Mouse (Mus musculus) limb, embryonic 11.5 days (tissue): ENCODE measurements around the gene Arhgef7. TPM values are rescaled to one million over a fixed set of nuclear protein-coding genes. Genes with fewer than 3 reads are reported as not detected.

Source experiments
- ATAC-seq: fragments of 200-750 bp; cut with Nextera tagmentation; 2 replicates; pipeline ENCODE4 v1.8.0; 2017; ENCODE audit warnings: low read depth; ENCODE audit not compliant: insufficient number of reproducible peaks, low FRiP score, low TSS enrichment
- DNase-seq: peaks from one replicate; pipeline ENCODE4 v3.0.0-alpha.2; 2015; ENCODE audit warnings: low spot score
- H3K27ac ChIP-seq: fragments of 300-500 bp; sonication (generic); replicated peaks from 2 replicates; pipeline ENCODE4 v1.5.1; 2014; ENCODE audit warnings: low read depth, mild to moderate bottlenecking, low read length
- H3K27me3 ChIP-seq: fragments of 300-500 bp; sonication (generic); 2 replicates; pipeline ENCODE4 v1.6.1; 2014; ENCODE audit warnings: mild to moderate bottlenecking, low read length, mixed read lengths; ENCODE audit not compliant: control insufficient read depth, insufficient read depth
- H3K36me3 ChIP-seq: fragments of 300-500 bp; sonication (generic); 2 replicates; pipeline ENCODE4 v1.6.1; 2014; ENCODE audit warnings: mild to moderate bottlenecking, low read length, moderate library complexity, mixed read lengths; ENCODE audit not compliant: control insufficient read depth, insufficient read depth
- H3K4me1 ChIP-seq: fragments of 300-500 bp; sonication (generic); 2 replicates; pipeline ENCODE4 v1.6.1; 2014; ENCODE audit warnings: low read length, mixed read lengths; ENCODE audit not compliant: control insufficient read depth, insufficient read depth
- H3K4me2 ChIP-seq: fragments of 300-500 bp; sonication (generic); 2 replicates; pipeline ENCODE4 v1.6.1; 2014; ENCODE audit warnings: low read depth, mild to moderate bottlenecking, moderate library complexity; ENCODE audit not compliant: severe bottlenecking
- H3K4me3 ChIP-seq: fragments of 300-500 bp; sonication (generic); 2 replicates; pipeline ENCODE4 v1.5.1; 2014; ENCODE audit warnings: low read depth, low read length
- H3K9ac ChIP-seq: fragments of 300-500 bp; sonication (generic); 2 replicates; pipeline ENCODE4 v1.6.1; 2014; ENCODE audit warnings: mild to moderate bottlenecking, low read length
- H3K9me3 ChIP-seq: fragments of 300-500 bp; sonication (generic); 2 replicates; pipeline ENCODE4 v1.6.1; 2016; ENCODE audit warnings: low read length; ENCODE audit not compliant: control insufficient read depth
- WGBS: fragments of 180-500 bp; shearing (Covaris S2); extraction: QIAGEN DNeasy Blood & Tissue Kit; methylation state at CpG from one replicate; pipeline ENCODE4 v1.1.7; 2014; 5-methylcytosine and 5-hydroxymethylcytosine counted together
- polyA plus RNA-seq: library from polyadenylated mRNA; unstranded; fragments of >200 nt; fragmentation: Nextera tagmentation; extraction: Ambion mirVana; gene quantifications from 2 replicates; pipeline ENCODE4 v1.2.1, GENCODE M21; 2014

Arhgef7 gene
- polyA plus RNA-seq = 52.0 and 63.3 TPM in 2 replicates

DNA sequence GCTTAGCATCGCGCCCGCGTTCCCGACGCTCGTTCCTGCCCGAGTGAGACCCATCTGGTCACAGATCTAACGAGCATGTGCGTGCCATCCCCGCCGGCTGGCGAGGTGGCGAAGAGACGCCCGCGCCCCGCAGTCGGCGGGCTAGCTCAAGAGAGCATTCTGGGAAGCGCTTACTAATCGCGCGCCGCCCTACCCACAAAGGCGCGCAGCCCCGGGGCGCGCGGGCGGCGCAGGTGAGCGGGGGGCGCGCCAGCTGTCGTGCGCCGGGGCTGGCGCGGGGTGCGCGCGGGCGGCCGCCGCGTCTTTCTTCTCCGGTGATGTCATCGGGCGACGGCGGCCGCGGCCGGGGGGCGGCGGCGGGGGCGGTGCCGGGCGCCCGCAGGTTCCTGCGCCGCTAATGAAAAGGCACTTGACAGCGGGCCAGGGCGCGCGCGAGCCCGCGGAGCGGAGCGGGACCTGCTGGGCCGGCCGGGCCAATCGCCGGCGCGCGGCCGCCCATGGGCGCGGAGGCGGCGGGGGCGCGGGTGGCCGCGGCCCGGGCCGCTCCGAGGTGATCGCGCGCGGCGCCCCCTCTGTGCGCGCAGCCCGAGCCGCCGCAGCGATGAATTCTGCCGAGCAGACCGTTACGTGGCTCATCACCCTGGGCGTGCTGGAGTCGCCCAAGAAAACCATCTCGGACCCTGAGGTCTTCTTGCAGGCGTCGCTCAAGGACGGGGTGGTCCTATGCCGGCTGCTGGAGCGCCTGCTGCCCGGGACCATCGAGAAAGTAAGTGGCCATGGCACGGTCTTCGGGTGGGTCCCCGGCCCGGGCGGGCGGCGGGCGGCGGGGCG is at the start of gene Arhgef7:
TSS of gene Arhgef7 (plus strand) at position 71 of the 831 bp plus-strand sequence.
- H3K4me1 ChIP-seq = peaks cover 26% of the 10 kb centered on the region
- peak within 1 kb of the TSS; percentile 93 for H3K9ac ChIP-seq
- peak; percentile 75; the same call in 1 of the 2 replicates for ATAC-seq
- under 1% methylated on average over 110 of the region's 127 CpGs for WGBS
- H3K27me3 ChIP-seq = peaks cover 4% of the 10 kb centered on the region
- DNase-seq = peak; percentile 74
- no peaks in the 10 kb centered on the region for H3K36me3 ChIP-seq
- H3K9me3 ChIP-seq = no peaks in the 10 kb centered on the region
- peak within 1 kb of the TSS; percentile 72 for H3K4me3 ChIP-seq
- H3K4me2 ChIP-seq = peak within 1 kb of the TSS; percentile 64
- peak within 1 kb of the TSS; percentile 82 for H3K27ac ChIP-seq

DNA sequence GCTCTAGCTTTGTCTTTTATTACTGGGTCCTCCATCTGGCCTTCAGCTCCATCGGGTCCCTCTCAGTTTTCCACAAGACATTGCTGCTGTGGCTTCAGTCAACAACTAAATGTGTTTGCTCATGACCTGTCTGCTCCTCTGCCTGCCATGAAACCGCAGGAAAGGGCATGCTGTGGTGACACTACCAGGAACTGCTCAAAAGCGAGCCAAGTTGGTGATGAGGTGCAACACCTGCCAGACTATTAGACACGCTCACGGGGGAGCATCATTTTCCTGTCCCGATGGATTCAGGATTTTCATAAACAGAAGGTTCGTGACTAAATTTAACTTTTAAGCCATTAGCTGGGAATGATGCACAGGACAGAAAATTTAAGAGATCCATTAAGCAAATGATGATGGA is 43.0 kb upstream of the Arhgef7 start:
- Histone ChIP-seq H3K27ac (no peak overlapping the region), H3K9ac (no peak overlapping the region), H3K36me3 (no peaks in the 10 kb centered on the region; the same call in 1 of the 2 replicates), H3K4me2 (no peak overlapping the region), H3K9me3 (no peaks in the 10 kb centered on the region; the same call in 1 of the 2 replicates), H3K27me3 (no peaks in the 10 kb centered on the region), H3K4me1 (no peaks in the 10 kb centered on the region), H3K4me3 (no peak overlapping the region)
- WGBS = 92% methylated on average over 7 of the region's 7 CpGs
- no peak for DNase-seq
- ATAC-seq = no peak

DNA sequence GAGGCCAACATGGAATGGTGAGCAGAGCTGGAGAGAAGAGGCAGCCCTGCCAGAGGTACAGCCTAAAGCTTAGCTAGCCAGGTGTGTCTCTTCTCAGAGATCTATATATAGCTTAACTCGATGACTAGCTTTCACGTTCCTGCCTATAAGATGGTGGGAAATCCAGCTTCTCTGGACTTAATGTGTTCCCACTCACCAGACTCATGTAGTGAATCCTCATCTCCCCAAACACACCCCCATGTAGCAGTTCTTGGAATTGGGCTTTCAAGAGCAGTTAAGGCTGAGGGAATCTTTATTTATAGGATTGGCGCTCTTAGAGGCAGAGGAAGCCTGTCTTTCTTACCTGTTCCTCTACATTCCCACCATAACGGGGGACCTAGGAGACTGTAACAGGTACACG is 40.3 kb upstream of the Arhgef7 start:
- no peaks in the 10 kb centered on the region for H3K4me1 ChIP-seq
- no peaks in the 10 kb centered on the region; the same call in 1 of the 2 replicates for H3K36me3 ChIP-seq
- H3K27ac ChIP-seq = no peak overlapping the region
- no peak for ATAC-seq
- WGBS = 92% methylated on average over 5 of the region's 5 CpGs
- H3K9ac ChIP-seq = no peak overlapping the region
- no peaks in the 10 kb centered on the region; the same call in 1 of the 2 replicates for H3K9me3 ChIP-seq
- H3K27me3 ChIP-seq = no peaks in the 10 kb centered on the region
- H3K4me2 ChIP-seq = no peak overlapping the region
- no peak for DNase-seq
- no peak overlapping the region for H3K4me3 ChIP-seq

DNA sequence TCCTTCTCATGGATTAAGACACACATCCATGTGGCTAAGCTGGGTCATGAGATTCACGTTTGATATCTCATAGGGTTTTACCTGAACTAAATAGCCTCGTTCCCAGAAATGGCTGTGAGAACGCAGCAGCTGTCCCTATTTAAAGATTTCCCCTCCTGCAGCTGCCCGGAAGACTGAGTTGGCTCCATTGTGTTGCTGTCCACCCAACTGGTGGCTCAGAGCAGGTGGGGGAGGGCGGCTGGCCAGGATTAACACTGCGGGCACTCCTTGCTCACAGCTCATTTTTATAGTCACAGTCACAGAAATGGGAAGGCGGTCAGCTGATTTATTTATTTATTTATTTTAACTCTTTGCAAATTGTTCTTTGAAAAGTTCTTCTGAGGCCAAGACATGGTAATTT is 37.6 kb upstream of the Arhgef7 start:
- no peak overlapping the region for H3K27ac ChIP-seq
- H3K4me2 ChIP-seq = no peak overlapping the region
- 74% methylated on average over 7 of the region's 7 CpGs for WGBS
- H3K27me3 ChIP-seq = no peaks in the 10 kb centered on the region
- no peaks in the 10 kb centered on the region; the same call in 1 of the 2 replicates for H3K36me3 ChIP-seq
- H3K9ac ChIP-seq = no peak overlapping the region
- no peaks in the 10 kb centered on the region for H3K4me1 ChIP-seq
- ATAC-seq = no peak
- H3K9me3 ChIP-seq = no peaks in the 10 kb centered on the region
- H3K4me3 ChIP-seq = no peak overlapping the region
- no peak for DNase-seq

DNA sequence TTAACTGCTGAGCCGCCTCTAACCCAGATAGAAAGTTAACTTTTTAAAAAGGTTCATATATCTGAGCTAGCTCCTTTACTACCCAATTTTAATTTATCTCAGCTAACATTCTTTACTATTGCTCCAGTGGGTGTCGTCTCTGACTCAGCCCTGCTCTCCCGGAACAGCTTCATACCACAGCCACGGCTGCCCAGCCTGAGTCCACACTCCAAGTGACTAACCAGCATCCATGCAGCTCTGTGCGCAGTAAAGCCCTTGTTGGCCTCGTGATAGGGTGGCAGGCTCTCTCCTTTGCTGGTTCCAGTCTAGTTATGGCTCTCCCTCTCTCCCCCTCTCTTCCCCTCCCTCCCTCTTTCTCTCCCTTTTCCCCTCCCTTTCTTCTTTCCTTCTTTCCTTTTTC is 36.2 kb upstream of the Arhgef7 start:
- no peak overlapping the region for H3K4me3 ChIP-seq
- no peaks in the 10 kb centered on the region for H3K27me3 ChIP-seq
- no peaks in the 10 kb centered on the region for H3K4me1 ChIP-seq
- H3K36me3 ChIP-seq = no peaks in the 10 kb centered on the region; the same call in 1 of the 2 replicates
- DNase-seq (no peak), ATAC-seq (no peak)
- no peak overlapping the region for H3K9ac ChIP-seq
- WGBS = 86% methylated on average over 6 of the region's 6 CpGs
- H3K27ac ChIP-seq = no peak overlapping the region
- no peaks in the 10 kb centered on the region for H3K9me3 ChIP-seq
- H3K4me2 ChIP-seq = no peak overlapping the region

DNA sequence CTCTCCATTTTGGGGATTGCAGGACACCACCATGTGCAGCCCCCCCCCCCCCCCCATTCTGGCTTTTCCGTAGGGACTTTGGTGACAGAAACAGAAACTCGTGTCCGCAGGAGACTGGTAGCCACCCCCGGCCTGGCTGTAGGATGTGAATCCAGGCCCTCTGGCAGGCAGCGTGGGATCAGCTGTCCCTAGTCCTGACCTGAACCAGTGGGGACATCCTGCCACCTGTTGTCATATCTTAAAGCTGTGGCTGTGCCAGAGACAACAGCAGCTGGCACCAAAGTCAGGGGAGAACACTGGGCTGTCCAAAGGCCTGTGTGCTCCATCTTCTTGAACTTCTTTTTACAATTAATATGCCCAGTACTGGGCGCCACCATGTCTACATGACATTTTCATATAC is 35.8 kb upstream of the Arhgef7 start:
- WGBS = 86% methylated on average over 6 of the region's 6 CpGs
- no peaks in the 10 kb centered on the region; the same call in 1 of the 2 replicates for H3K36me3 ChIP-seq
- DNase-seq (no peak), ATAC-seq (no peak)
- no peak overlapping the region for H3K4me3 ChIP-seq
- H3K4me2 ChIP-seq = no peak overlapping the region
- H3K4me1 ChIP-seq = no peaks in the 10 kb centered on the region
- H3K9ac ChIP-seq = no peak overlapping the region
- H3K27ac ChIP-seq = no peak overlapping the region
- H3K27me3 ChIP-seq = no peaks in the 10 kb centered on the region
- H3K9me3 ChIP-seq = no peaks in the 10 kb centered on the region

DNA sequence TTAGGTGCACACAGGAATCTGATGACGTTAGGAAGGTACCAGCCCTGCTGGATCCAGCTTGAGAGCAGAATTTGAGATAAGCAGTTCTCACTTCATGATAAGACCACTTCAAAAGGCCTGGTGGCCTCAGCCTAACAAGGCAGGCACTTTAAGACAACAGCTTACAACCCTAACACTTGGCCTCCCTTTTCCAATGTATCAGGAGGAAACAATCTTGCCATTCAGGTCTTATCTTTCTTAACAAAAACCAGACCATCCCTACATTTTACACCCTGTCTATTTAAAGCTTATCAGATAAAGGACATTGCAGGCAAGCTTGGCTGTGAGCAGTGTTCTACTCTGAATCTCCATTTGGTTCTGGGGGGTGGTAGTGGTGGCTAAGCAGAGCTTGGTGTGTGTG is 35.1 kb upstream of the Arhgef7 start:
- ATAC-seq = no peak
- H3K4me2 ChIP-seq = no peak overlapping the region
- H3K36me3 ChIP-seq = no peaks in the 10 kb centered on the region; the same call in 1 of the 2 replicates
- 28% methylated on average over 1 of the region's 1 CpGs for WGBS
- H3K4me1 ChIP-seq = no peaks in the 10 kb centered on the region
- H3K27me3 ChIP-seq = no peaks in the 10 kb centered on the region
- no peak overlapping the region for H3K27ac ChIP-seq
- no peaks in the 10 kb centered on the region for H3K9me3 ChIP-seq
- no peak for DNase-seq
- H3K9ac ChIP-seq = no peak overlapping the region
- H3K4me3 ChIP-seq = no peak overlapping the region

DNA sequence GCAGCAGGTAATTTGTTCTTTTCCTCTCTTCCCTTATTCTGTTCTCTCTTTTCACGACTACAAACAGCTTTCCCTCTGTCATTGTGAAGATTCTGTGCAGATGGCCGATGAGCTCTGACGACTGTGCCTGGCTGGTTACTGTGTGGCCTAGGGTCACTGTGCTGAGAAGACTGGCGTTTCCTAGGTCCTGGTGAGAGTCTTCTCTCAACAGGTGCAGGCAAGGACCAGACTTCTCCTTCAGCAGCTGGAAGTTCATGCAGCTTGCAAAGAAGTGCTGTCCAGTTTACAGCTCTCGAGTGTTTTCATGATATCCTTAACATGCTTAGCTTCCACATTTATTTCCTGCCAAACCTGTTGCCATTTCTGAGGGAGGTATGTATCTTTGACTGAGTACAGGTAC is 33.5 kb upstream of the Arhgef7 start:
- no peak overlapping the region for H3K4me2 ChIP-seq
- H3K36me3 ChIP-seq = no peaks in the 10 kb centered on the region; the same call in 1 of the 2 replicates
- ATAC-seq (no peak), DNase-seq (no peak)
- H3K9ac ChIP-seq = no peak overlapping the region
- no peak overlapping the region for H3K4me3 ChIP-seq
- no peak overlapping the region for H3K27ac ChIP-seq
- H3K27me3 ChIP-seq = no peaks in the 10 kb centered on the region
- H3K4me1 ChIP-seq = no peaks in the 10 kb centered on the region
- no peaks in the 10 kb centered on the region for H3K9me3 ChIP-seq
- 65% methylated on average over 5 of the region's 5 CpGs for WGBS
